Mouse (Mus musculus): ENCODE results near the gene Msantd3.

Msantd3 gene

DNA sequence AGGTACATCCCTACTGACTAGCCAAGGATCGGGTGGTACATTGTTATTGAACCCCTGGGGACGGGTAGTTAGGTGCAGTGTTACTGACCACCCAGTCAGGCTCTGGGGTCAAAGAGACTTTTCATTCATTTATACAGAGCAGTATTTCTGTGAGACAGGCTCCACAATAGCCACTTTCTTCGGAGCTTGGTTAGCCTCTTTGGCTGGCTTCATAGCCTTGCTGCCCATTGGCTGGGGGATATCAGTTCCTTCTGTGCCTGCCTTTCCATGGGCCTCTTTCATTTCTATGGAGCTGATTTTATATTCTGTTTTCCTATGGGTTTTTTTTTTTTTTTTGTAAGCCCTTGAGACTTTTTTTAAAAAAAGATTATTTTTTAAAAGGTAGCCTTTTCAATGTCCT is 65.9 kb downstream of the Msantd3 start:
- no peak for DNase-seq (ENCODE audit: low spot score)

DNA sequence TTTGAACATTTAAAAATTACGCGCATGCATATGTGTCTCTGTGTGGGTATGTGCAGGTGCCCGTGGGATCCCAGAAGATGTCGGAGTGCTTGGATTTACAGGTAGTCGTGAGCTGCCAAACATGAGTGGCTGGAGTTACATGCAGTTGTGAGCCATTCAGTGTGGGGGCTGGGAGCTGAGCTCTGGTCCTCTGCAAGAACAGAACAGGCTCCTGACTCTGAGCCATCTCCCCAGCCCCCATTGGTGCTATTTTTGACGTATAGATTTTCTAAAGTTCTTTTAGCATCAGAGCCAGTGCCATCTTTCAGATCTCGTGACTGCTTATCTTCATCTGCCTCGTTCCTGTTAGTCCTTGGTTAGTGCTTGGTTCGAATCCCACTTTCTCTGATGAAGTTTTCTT is 69.8 kb downstream of the Msantd3 start:
- no peak for DNase-seq (ENCODE audit: low spot score)

DNA sequence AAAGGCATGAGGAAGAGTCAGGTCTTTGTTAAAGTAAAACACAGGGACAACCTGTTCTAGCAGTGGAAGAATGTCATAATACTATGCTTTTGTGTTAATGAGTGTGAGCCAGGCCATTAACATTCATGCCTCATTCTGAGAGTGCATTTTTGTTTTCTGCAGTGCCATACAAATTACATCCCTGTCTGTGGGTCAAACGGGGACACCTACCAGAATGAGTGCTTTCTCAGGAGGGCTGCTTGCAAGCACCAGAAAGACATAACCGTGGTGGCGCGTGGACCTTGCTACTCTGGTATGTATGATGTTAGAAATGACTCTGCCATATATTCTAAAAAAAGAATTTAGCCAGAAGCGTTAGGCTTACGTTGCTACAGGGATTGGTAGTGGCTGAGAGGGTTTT is 70.5 kb downstream of the Msantd3 start:
- DNase-seq (ENCODE audit: low spot score), result no peak
